Mouse (Mus musculus): Measurements from ENCODE around the gene Prrc2c. TPM values are rescaled to one million over a fixed set of nuclear protein-coding genes. Genes with fewer than 3 reads are reported as not detected.
A peak's percentile ranks its signal among the peaks of the same experiment; 100 is the strongest.

Prrc2c gene
- total RNA-seq, 1 experiment from 2014 or later: 181 TPM

- ATAC-seq (replicated peaks in 1 of 2; ENCODE audit: insufficient read depth in 1 of 2, low FRiP score in 2 of 2, low TSS enrichment in 1 of 2, low read depth in 1 of 2, poor library complexity in 2 of 2, severe bottlenecking in 2 of 2): no peak
Observed at GRCm38 (mm10) chr1:162723610-162724009, 16.7 kb downstream of the Prrc2c start.

GRCm38 (mm10) chr1:162720645-162721044 is 19.7 kb downstream of the Prrc2c start:
- no peak for ATAC-seq (replicated peaks in 1 of 2; ENCODE audit: insufficient read depth in 1 of 2, low FRiP score in 2 of 2, low TSS enrichment in 1 of 2, low read depth in 1 of 2, poor library complexity in 2 of 2, severe bottlenecking in 2 of 2)

DNA sequence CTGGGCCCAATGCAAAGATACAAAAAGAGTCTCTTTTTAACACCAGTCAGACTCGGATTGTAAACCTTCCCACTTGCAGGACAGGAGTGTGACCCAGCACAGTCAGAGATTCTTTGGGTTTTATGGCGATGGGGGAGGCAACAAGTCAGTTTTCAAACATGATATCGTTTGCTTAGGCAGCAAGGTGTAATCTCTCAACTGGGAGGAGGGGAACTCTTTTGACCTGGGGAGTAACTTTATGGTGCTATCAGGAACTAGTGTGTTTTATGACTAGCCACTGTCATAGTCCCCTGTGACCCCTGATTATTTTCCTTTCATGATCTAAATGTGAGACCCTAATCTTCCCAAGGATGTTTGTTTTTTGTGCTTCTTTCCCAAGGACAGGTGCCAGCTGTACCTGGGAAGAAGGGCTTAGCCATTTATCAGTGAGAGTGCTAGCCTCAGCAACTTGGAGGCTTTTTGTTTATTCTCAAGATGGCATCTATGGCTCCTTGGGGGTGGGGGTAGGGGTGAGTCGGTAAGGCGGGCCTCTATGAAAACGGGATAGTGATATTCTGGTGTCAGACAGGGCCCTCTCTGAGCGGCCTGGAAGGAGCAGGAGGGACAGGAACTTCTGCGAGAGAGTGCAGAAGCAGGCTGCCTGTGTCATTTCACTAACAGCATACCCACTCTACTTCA is 39.8 kb downstream of the Prrc2c start:
- no peak for ATAC-seq (replicated peaks in 1 of 2; ENCODE audit: insufficient read depth in 1 of 2, low FRiP score in 2 of 2, low TSS enrichment in 1 of 2, low read depth in 1 of 2, poor library complexity in 2 of 2, severe bottlenecking in 2 of 2)

- no peak for ATAC-seq (replicated peaks in 1 of 2; ENCODE audit: insufficient read depth in 1 of 2, low FRiP score in 2 of 2, low TSS enrichment in 1 of 2, low read depth in 1 of 2, poor library complexity in 2 of 2, severe bottlenecking in 2 of 2)
Observed at GRCm38 (mm10) chr1:162697866-162698265, 42.5 kb downstream of the Prrc2c start.

DNA sequence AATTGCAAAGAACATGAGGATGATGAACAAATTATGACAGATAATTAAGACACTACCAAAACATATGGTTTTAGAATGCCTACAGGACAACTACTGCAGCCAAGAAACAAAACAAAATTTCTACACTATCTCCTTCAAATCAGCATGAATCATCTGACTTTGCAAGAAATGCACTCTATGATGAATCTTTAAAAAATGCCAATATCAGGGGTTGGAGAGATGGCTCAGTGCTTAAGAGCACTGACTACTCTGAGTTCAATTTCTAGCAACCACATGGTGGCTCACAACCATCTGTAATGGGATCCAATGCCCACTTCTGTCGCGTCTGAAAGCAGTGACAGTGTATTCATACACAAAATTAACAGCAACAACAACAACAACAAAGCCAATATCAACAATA is 46.6 kb downstream of the Prrc2c start:
- no peak for ATAC-seq (replicated peaks in 1 of 2; ENCODE audit: insufficient read depth in 1 of 2, low FRiP score in 2 of 2, low TSS enrichment in 1 of 2, low read depth in 1 of 2, poor library complexity in 2 of 2, severe bottlenecking in 2 of 2)

GRCm38 (mm10) chr1:162665486-162666174 is 74.7 kb downstream of the Prrc2c start:
- peak in 1 of 2 experiments; percentile 26; a peak in 1 of 4 replicates for ATAC-seq (replicated peaks in 1 of 2; ENCODE audit: insufficient read depth in 1 of 2, low FRiP score in 2 of 2, low TSS enrichment in 1 of 2, low read depth in 1 of 2, poor library complexity in 2 of 2, severe bottlenecking in 2 of 2)

DNA sequence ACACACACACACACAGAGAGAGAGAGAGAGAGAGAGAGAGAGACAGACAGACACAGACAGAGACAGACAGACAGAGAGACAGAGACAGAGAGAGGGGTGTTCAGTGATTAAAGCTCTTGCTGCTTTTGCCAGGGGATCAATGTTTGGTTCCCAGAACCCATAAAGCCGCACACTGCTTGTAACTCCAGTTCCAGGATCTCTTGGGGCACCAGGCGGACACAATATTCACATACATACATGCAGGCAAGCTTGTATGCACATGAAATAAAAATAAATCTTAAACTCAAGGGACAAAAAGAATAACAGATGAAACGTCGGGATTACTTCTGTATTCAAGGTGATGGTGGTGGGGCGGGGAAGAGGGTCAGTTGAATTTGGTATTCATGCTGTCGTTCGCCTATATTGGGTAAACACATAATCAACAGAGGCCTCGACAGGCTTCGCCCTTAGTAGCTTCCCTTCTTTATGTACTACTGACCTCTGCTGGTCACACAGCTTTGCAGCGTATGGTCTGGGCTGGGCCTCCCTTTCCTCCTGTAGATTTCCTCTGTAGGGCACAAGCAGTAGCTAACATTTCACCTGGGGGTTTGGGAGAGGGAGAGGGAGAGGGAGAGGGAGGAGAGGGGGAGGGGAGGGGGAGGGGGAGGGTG is 75.4 kb downstream of the Prrc2c start:
- ATAC-seq (replicated peaks in 1 of 2; ENCODE audit: insufficient read depth in 1 of 2, low FRiP score in 2 of 2, low TSS enrichment in 1 of 2, low read depth in 1 of 2, poor library complexity in 2 of 2, severe bottlenecking in 2 of 2): peak; percentile 96 to 97

DNA sequence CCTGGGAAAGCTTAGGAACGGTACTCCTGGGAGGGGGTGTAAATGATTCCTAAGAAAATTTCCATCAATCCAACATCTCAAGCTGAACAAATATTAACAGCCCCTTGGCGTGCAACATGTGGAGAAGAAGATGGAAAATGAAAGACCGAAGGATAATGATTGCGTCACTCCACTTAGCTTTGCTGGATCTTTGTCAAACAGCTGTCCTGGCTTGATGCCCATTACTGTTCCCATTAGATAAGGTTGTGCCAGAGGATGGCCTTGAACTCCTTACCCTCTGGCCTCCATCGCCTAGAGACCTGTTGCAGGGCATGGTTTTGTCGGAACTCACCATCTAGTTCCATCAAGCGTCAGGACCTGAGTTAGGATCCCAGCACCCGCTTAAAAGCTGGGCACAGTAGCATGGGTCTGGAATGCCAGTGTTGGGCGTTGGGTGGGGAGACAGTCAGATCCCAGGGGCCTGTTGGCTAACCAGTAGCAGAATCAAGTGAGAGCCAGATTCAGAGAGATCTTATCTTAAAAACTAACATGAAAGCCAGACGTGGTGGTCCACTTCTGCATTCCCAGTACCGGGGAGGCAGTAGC is 80.0 kb downstream of the Prrc2c start:
- ATAC-seq (replicated peaks in 1 of 2; ENCODE audit: insufficient read depth in 1 of 2, low FRiP score in 2 of 2, low TSS enrichment in 1 of 2, low read depth in 1 of 2, poor library complexity in 2 of 2, severe bottlenecking in 2 of 2): no peak

DNA sequence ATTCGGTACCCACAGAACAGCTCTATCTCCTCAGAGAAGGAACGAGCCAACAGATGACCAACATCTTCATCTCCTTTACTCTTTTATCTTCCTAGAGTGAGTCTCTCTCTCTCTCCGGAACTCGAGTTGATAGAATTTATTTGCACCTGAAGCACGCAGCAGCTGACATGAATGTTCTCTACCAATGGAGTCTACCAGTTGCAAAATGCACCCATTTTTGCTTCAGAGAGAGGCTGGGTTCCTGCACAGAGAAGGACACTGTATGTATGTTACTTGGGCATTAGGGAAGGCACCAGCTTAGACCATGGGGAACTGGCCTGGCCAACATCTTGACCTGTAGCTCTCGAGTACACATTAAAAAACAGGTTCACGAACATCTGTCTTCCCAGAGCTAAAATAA is 82.2 kb downstream of the Prrc2c start, which contains the start of gene Myocos:
Gene Myocos (minus strand): TSS at position 101 of the 400 bp plus-strand sequence.
- ATAC-seq (replicated peaks in 1 of 2; ENCODE audit: insufficient read depth in 1 of 2, low FRiP score in 2 of 2, low TSS enrichment in 1 of 2, low read depth in 1 of 2, poor library complexity in 2 of 2, severe bottlenecking in 2 of 2): no peak

GRCm38 (mm10) chr1:162648416-162648815 is 91.9 kb downstream of the Prrc2c start:
- no peak for ATAC-seq (replicated peaks in 1 of 2; ENCODE audit: insufficient read depth in 1 of 2, low FRiP score in 2 of 2, low TSS enrichment in 1 of 2, low read depth in 1 of 2, poor library complexity in 2 of 2, severe bottlenecking in 2 of 2)

DNA sequence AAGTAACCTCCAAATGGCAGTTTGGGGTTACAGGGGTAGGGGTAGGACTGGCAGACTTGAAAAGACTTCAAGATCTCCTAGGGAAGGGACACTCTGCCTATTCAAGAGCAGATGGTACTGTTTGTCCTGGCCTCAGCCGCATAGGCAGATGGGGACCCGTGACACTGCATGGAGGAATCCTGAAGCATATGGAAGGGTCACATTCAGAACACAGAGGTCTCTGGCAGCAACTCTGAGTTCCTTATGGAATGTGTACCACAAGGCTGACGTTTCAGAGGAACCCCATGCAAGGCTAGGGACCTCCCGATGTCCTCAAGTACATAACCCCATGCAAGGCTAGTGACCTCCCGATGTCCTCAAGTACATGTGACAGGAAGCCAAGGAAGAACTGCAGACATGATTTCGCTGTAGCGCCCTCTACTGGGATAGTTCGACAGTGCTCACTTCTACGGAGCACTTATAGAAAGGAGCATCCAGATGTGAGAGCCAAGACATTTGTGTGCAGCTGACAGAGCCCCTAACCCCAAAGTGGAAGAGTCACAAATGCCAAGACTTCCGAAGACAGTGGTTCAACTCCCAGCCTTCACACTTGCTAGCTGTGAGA is 94.2 kb downstream of the Prrc2c start:
- ATAC-seq (replicated peaks in 1 of 2; ENCODE audit: insufficient read depth in 1 of 2, low FRiP score in 2 of 2, low TSS enrichment in 1 of 2, low read depth in 1 of 2, poor library complexity in 2 of 2, severe bottlenecking in 2 of 2): no peak

DNA sequence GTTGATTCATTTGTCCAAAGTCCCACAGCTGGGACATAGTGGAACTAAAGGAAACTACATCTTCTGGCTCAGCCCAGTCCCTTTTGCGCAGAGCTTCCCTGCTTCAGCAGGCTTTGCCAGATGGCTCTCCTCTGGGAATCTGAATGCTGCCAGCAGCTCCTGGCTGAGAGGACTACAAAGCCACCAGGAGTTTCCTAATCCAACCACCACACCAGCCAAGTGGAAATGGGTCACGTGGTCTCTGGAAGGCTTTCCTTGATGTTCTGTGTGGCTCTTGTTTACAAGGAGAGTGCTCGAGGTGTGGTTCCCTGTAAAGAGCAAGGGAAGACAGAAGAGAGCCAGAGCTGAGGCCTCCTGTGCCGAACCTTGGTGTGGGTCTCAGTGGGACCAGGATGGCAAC is 96.6 kb downstream of the Prrc2c start:
- no peak for ATAC-seq (replicated peaks in 1 of 2; ENCODE audit: insufficient read depth in 1 of 2, low FRiP score in 2 of 2, low TSS enrichment in 1 of 2, low read depth in 1 of 2, poor library complexity in 2 of 2, severe bottlenecking in 2 of 2)

DNA sequence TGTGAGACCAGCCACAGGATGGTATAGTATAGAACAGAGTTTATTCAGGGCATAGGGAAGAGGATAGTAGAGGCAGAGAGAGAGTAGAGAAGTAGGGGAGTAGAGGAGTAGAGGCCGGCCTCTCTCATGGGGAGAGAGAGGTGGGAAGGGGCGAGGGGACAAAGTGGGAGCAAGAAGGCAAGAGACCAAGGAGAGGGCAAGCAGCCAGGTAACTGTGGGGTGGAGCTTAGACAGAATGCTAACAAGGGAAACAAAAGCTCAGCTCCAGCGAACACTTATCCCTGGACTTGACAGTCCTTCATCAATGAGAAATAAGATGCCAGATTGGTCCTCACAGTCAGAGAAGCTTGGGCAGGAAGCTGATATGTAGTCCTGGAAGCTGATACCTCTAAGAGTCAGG is 97.8 kb downstream of the Prrc2c start:
- no peak for ATAC-seq (replicated peaks in 1 of 2; ENCODE audit: insufficient read depth in 1 of 2, low FRiP score in 2 of 2, low TSS enrichment in 1 of 2, low read depth in 1 of 2, poor library complexity in 2 of 2, severe bottlenecking in 2 of 2)

GRCm38 (mm10) chr1:162639861-162640260 is 100.5 kb downstream of the Prrc2c start:
- ATAC-seq (replicated peaks in 1 of 2; ENCODE audit: insufficient read depth in 1 of 2, low FRiP score in 2 of 2, low TSS enrichment in 1 of 2, low read depth in 1 of 2, poor library complexity in 2 of 2, severe bottlenecking in 2 of 2): no peak

DNA sequence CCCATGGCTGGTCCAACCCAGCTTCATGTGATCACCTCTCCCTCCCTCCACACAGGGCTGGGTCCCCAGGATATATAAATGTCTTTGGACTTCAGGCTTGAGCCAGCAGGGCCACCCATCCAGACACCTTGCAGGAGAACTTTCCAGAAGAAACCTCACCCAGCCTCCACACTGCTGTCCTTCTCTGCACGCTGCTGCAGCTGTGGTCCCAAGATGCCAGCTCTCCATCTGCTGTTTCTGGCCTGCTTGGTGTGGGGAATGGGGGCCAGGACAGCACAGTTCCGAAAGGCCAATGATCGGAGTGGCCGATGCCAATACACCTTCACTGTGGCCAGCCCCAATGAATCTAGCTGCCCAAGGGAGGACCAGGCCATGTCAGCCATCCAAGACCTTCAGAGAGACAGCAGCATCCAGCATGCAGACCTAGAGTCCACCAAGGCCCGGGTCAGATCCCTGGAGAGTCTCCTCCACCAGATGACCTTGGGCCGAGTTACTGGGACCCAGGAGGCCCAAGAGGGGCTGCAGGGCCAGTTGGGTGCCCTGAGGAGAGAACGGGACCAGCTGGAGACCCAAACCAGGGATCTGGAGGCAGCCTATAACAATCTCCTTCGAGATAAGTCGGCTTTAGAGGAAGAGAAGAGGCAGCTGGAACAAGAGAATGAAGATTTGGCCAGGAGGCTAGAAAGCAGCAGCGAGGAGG is 101.2 kb downstream of the Prrc2c start, which contains the start of gene Myoc:
Gene Myoc (plus strand): TSS at position 105 of the 700 bp plus-strand sequence.
- ATAC-seq (replicated peaks in 1 of 2; ENCODE audit: insufficient read depth in 1 of 2, low FRiP score in 2 of 2, low TSS enrichment in 1 of 2, low read depth in 1 of 2, poor library complexity in 2 of 2, severe bottlenecking in 2 of 2): no peak

DNA sequence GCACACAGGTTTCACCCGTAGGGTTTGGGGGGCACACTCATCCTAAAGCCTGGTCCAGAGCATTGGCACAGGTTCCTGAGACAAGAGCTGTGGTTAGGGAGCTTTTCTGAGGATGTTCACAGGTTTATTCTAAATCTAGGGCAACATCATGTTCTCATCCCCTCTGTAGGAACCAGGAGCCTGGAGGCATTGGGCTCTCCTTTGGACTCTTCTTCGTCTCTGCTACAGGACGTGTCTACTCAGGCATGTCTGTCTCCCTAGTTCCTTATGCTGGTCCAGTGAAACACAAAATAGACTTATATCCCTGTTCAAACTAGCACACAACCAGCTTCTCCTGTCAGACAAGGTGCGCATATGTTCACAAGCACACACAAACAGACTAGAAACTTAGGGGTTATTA is 101.8 kb downstream of the Prrc2c start:
- ATAC-seq (replicated peaks in 1 of 2; ENCODE audit: insufficient read depth in 1 of 2, low FRiP score in 2 of 2, low TSS enrichment in 1 of 2, low read depth in 1 of 2, poor library complexity in 2 of 2, severe bottlenecking in 2 of 2): no peak

GRCm38 (mm10) chr1:162636516-162636915 is 103.8 kb downstream of the Prrc2c start:
- ATAC-seq (replicated peaks in 1 of 2; ENCODE audit: insufficient read depth in 1 of 2, low FRiP score in 2 of 2, low TSS enrichment in 1 of 2, low read depth in 1 of 2, poor library complexity in 2 of 2, severe bottlenecking in 2 of 2): no peak

Data from hematopoietic stem cell, adult 5-6 weeks (primary cell).